In the genomic region with DNA sequence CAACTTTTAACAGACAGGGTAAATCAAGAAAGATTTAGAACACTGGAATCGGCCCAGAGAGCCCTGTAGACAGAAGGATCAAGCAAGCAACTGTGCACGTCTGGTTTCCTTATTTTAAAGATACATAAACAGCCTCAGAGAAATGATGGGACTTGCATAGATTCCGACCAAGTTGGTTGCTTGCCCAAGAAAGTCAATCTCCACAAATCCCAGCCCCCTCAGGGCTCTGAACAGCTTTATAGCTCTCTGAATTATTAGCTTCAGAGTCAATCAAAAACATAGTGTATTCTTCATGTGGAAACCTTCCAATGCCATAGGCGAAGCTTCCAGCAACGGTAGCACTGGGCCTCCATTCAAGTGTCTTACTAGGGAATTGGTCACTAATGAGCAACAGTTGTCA, we compare ENCODE assay signal across 14 mouse cellular contexts.
"Had no signal": no experiment of that assay in that cellular context is flagged by ENCODE, and none has a peak within 500 bp of the region (broad histone marks: within the 10 kb centered on the region; RNA-seq: fewer than 3 reads in every experiment).

No protein-coding gene starts in this region.

- ATAC-seq: intestine, embryonic 16.5 days; lung, postnatal 0 days had no signal

- H3K4me3 ChIP-seq: left cerebral cortex, adult 2 months; limb, embryonic 12.5 days; liver, embryonic 13.5 days had no signal

- H3K36me3 ChIP-seq: limb, embryonic 12.5 days; liver, embryonic 13.5 days had no signal

- H3K4me2 ChIP-seq: limb, embryonic 12.5 days; liver, embryonic 13.5 days; midbrain, embryonic 11.5 days had no signal

- H3K4me1 ChIP-seq: liver, embryonic 13.5 days had no signal

- H3K27me3 ChIP-seq: limb, embryonic 12.5 days; liver, embryonic 13.5 days had no signal

- H3K9ac ChIP-seq: limb, embryonic 12.5 days; liver, embryonic 13.5 days had no signal

- H3K27ac ChIP-seq: kidney, postnatal 0 days; left cerebral cortex, adult 2 months; limb, embryonic 12.5 days; liver, embryonic 13.5 days had no signal

- DNase-seq: kidney, adult 18-20 months; layer of hippocampus, postnatal 36 days; liver, embryonic 13.5 days; lung, postnatal 4 days; midbrain, embryonic 14.5 days; thymus, adult 2 months; thymus, postnatal 14 days; thymus, postnatal 4 days had no signal
